ENCODE assay signal across 9 mouse cellular contexts in the genomic region with DNA sequence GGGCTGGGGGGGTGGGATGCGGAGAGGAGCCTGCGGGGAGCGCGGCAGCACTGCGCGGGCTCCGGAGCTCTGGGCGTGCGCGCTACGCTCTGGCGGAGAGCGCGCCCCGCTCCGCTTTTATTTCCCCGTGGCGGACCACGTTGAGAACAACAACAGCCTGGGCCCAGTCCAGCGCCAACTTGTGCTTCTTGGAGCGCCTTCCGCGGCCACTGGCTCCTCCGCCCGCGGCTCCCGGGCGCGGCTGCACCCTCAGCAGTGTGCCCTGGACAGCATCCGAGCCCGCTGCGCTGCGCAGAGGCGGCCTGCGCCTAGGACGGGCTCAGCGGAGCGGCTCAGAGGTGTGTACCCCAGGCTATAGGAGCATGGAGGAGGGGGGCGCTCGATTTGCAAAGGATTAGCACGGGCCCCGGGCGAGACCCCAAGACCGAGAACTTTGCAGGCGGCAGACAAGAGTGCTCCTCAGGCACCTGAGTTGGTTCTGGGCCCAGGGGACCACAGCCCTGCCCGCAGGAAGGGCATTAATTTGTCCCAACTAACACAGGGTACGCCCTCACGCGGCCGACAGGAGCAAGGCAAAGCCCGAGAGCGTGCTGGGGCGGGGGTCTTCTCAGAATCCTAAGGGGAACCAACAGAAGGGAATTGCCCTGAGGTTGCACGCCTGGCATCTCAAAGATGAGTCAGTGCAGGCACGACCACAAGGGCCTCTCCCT. TPM values are rescaled to one million over a fixed set of nuclear protein-coding genes. Genes with fewer than 3 reads are reported as not detected.
DNase-seq lines count a peak whose midpoint lies in the region; ATAC-seq and TF ChIP-seq lines count a peak whose summit lies in the region.
"Had no signal": no experiment of that assay in that cellular context is flagged by ENCODE, and none has a peak within 500 bp of the region (broad histone marks: within the 10 kb centered on the region; RNA-seq: fewer than 3 reads in every experiment).

A gene (minus strand): TSS at position 91 of the 710 bp plus-strand sequence.

- peak; percentile 84 for ATAC-seq in hindbrain, embryonic 15.5 days (ENCODE audit: low FRiP score, low read depth)
- peak; percentile 41 for ATAC-seq in megakaryocyte progenitor cell, adult 5-6 weeks (replicated peaks; ENCODE audit: poor library complexity)
- no peak for ATAC-seq in erythroid progenitor cell, adult 5-6 weeks (replicated peaks; ENCODE audit: low FRiP score, poor library complexity, severe bottlenecking)

- intact Hi-C loops in gastrocnemius, adult 2 months (cut with DNase I) = no loop called here
- intact Hi-C loops in left cerebral cortex, postnatal 36 days (cut with DNase I) = loop anchor here (5.0 to 10.0 kb wide), 2 partner anchors 69 to 147 kb away; a partner anchor contains a TSS

- H3K27me3 ChIP-seq in hindbrain, embryonic 15.5 days = no peaks in the 10 kb centered on the region

- TF ChIP-seq CTCF in gastrocnemius, adult 2 months (IDR thresholded peaks at IDR 0.05) = no peak; the same call in 1 of the 2 replicates

- peaks cover 17% of the 10 kb centered on the region for H3K36me3 ChIP-seq in hindbrain, embryonic 15.5 days

- H3K9me3 ChIP-seq in hindbrain, embryonic 15.5 days = no peaks in the 10 kb centered on the region

- peak within 1 kb of the TSS; percentile 79 for H3K4me3 ChIP-seq in gastrocnemius, adult 2 months
- peak within 1 kb of the TSS; percentile 93 for H3K4me3 ChIP-seq in hindbrain, embryonic 15.5 days

- H3K27ac ChIP-seq in gastrocnemius, adult 2 months = peak within 1 kb of the TSS; percentile 24; the same call in 1 of the 2 replicates
- H3K27ac ChIP-seq in hindbrain, embryonic 15.5 days (replicated peaks) = peak within 1 kb of the TSS; percentile 94
- H3K27ac ChIP-seq: macrophage had no signal

- peak within 1 kb of the TSS; percentile 73 for H3K9ac ChIP-seq in hindbrain, embryonic 15.5 days

- peaks cover 23% of the 10 kb centered on the region for H3K4me1 ChIP-seq in hindbrain, embryonic 15.5 days (replicated peaks)

- H3K4me2 ChIP-seq in hindbrain, embryonic 15.5 days = peak within 1 kb of the TSS; percentile 71

- WGBS in hindbrain, embryonic 15.5 days = under 1% methylated on average over 49 of the region's 55 CpGs

- peak; percentile 88 for DNase-seq in adrenal gland, postnatal 10 days
- DNase-seq in cerebellum, postnatal 36 days = peak; percentile 74 to 79
- peak; percentile 79 for DNase-seq in gastrocnemius, adult 2 months
- peak; percentile 77 to 81 for DNase-seq in left cerebral cortex, postnatal 36 days (ENCODE audit: low spot score in 2 of 2)
- peak; percentile 80 for DNase-seq in right cerebral cortex, postnatal 25 days

RNA-seq across cellular contexts. Expression of the gene that starts here (rescaled TPM):
- 10 to 100 TPM; 28.9 to 30.8 TPM for total RNA-seq in adrenal gland, postnatal 10 days (2021)
- 1 to 10 TPM in 1 of 2 experiments, under 1 TPM in 1; 0.99 to 1.6 TPM for total RNA-seq in gastrocnemius, adult 2 months (2021)
- polyA plus RNA-seq in hindbrain, embryonic 15.5 days (2015; fragmentation: Nextera tagmentation; extraction: Ambion mirVana) = 46.7 and 51.6 TPM in 2 replicates
- 10 to 100 TPM; 60.4 to 73.0 TPM for total RNA-seq in left cerebral cortex, postnatal 36 days (2021)
- 2.4 and 2.8 TPM in 2 replicates for total RNA-seq in megakaryocyte progenitor cell, adult 5-6 weeks (2015)
- total RNA-seq in megakaryocyte progenitor cell, adult 5-6 weeks (2017) = 0.68 and 1.7 TPM in 2 replicates
- not detected in 2 replicates for total RNA-seq in erythroid progenitor cell, adult 5-6 weeks (2015; ENCODE audit: low replicate concordance)
- 0.39 TPM in 1 of 2 replicates, not detected in the other for total RNA-seq in erythroid progenitor cell, adult 5-6 weeks (2017; ENCODE audit: low replicate concordance)

Comparison
In these comparisons a context has a peak if more than half of its experiments do, and no peak if none do; other contexts are left out.
1. RNA of the gene that starts here (total RNA-seq): 60.4 to 73.0 TPM in left cerebral cortex, postnatal 36 days and 28.9 to 30.8 TPM in adrenal gland, postnatal 10 days; 0.68 to 2.8 TPM in megakaryocyte progenitor cell, adult 5-6 weeks, 0.99 to 1.6 TPM in gastrocnemius, adult 2 months and 0.39 TPM in erythroid progenitor cell, adult 5-6 weeks; every median in the first group is over 4 times any median in the second.
2. Peak in every context shown above with its lines, with median percentiles within 50 percentile points of each other: DNase-seq.